Mouse (Mus musculus): Measurements from ENCODE around the gene Cabin1. TPM values are rescaled to one million over a fixed set of nuclear protein-coding genes. Genes with fewer than 3 reads are reported as not detected.

Cabin1 gene
- total RNA-seq, 1 experiment, result 59.0 TPM

GRCm38 (mm10) chr10:75680574-75681001 is 83.6 kb downstream of the Cabin1 start:
- H3K4me1 ChIP-seq (ENCODE audit: control insufficient read depth in 2 of 2, insufficient read depth in 2 of 2, low read length in 2 of 2, poor library complexity in 1 of 2), result peaks cover 0 to 2% of the 10 kb centered on the region in 2 experiments; a peak in 2 of 4 replicates
- H3K36me3 ChIP-seq (ENCODE audit: control insufficient read depth, insufficient read depth, low read length, poor library complexity, severe bottlenecking), result peaks cover 30% of the 10 kb centered on the region; the same call in 1 of the 2 replicates
- TF ChIP-seq ZC3H11A (IDR thresholded peaks at IDR 0.05; ENCODE audit: borderline replicate concordance, low read depth, low read length) (no peak), MAFK (IDR thresholded peaks at IDR 0.05; ENCODE audit: insufficient read depth, low read depth, low read length) (no peak), ZNF384 (IDR thresholded peaks at IDR 0.05; ENCODE audit: low read depth, low read length) (no peak), HCFC1 (IDR thresholded peaks at IDR 0.05; ENCODE audit: borderline replicate concordance, insufficient read depth, low read length) (no peak)
- no peaks in the 10 kb centered on the region for H3K9me3 ChIP-seq (ENCODE audit: control insufficient read depth, insufficient read depth, low read depth, low read length)
- in situ Hi-C loops (cut with MboI; ENCODE audit: low sequenced_read_pairs in 2 of 2, unreplicated experiment in 2 of 2), result no loop called here
- DNase-seq (ENCODE audit: low read depth, low spot score), result no peak
- H3K27ac ChIP-seq (ENCODE audit: insufficient read depth, low read depth, low read length, poor library complexity, severe bottlenecking), result no peak overlapping the region
- H3K4me3 ChIP-seq (ENCODE audit: insufficient read depth in 1 of 2, low read depth in 1 of 2, low read length in 2 of 2, poor library complexity in 1 of 2, severe bottlenecking in 1 of 2), result 0 out of 4 replicates have a peak overlapping the region, but pooled peaks of 1 of the 2 experiments have one; percentile 7
- no peak overlapping the region for H3K9ac ChIP-seq (ENCODE audit: insufficient read depth, low read depth, low read length, poor library complexity, severe bottlenecking)

GRCm38 (mm10) chr10:75679204-75679603 is 84.9 kb downstream of the Cabin1 start:
- no peak overlapping the region for H3K4me3 ChIP-seq (ENCODE audit: insufficient read depth in 1 of 2, low read depth in 1 of 2, low read length in 2 of 2, poor library complexity in 1 of 2, severe bottlenecking in 1 of 2)
- no peak overlapping the region for H3K27ac ChIP-seq (ENCODE audit: insufficient read depth, low read depth, low read length, poor library complexity, severe bottlenecking)
- no peak for DNase-seq (ENCODE audit: low read depth, low spot score)
- H3K9me3 ChIP-seq (ENCODE audit: control insufficient read depth, insufficient read depth, low read depth, low read length), result no peaks in the 10 kb centered on the region
- H3K9ac ChIP-seq (ENCODE audit: insufficient read depth, low read depth, low read length, poor library complexity, severe bottlenecking), result no peak overlapping the region
- TF ChIP-seq CHD2 (IDR thresholded peaks at IDR 0.05; ENCODE audit: low read depth, low read length), result no peak
- no peak for TF ChIP-seq MAFK (IDR thresholded peaks at IDR 0.05; ENCODE audit: insufficient read depth, low read depth, low read length)
- TF ChIP-seq ZC3H11A (IDR thresholded peaks at IDR 0.05; ENCODE audit: borderline replicate concordance, low read depth, low read length), result no peak
- no peak for TF ChIP-seq HCFC1 (IDR thresholded peaks at IDR 0.05; ENCODE audit: borderline replicate concordance, insufficient read depth, low read length)
- no peak for TF ChIP-seq ZNF384 (IDR thresholded peaks at IDR 0.05; ENCODE audit: low read depth, low read length)
- H3K4me1 ChIP-seq (ENCODE audit: control insufficient read depth in 2 of 2, insufficient read depth in 2 of 2, low read length in 2 of 2, poor library complexity in 1 of 2), result peaks cover 0 to 2% of the 10 kb centered on the region in 2 experiments; a peak in 2 of 4 replicates
- peaks cover 27% of the 10 kb centered on the region; the same call in 1 of the 2 replicates for H3K36me3 ChIP-seq (ENCODE audit: control insufficient read depth, insufficient read depth, low read length, poor library complexity, severe bottlenecking)
- in situ Hi-C loops (cut with MboI; ENCODE audit: low sequenced_read_pairs in 2 of 2, unreplicated experiment in 2 of 2), result no loop called here

- Histone ChIP-seq H3K4me1 (ENCODE audit: control insufficient read depth in 2 of 2, insufficient read depth in 2 of 2, low read length in 2 of 2, poor library complexity in 1 of 2) (peaks cover 0 to 2% of the 10 kb centered on the region in 2 experiments; a peak in 2 of 4 replicates), H3K9ac (ENCODE audit: insufficient read depth, low read depth, low read length, poor library complexity, severe bottlenecking) (no peak overlapping the region), H3K36me3 (ENCODE audit: control insufficient read depth, insufficient read depth, low read length, poor library complexity, severe bottlenecking) (peaks cover 20% of the 10 kb centered on the region; the same call in 1 of the 2 replicates), H3K4me3 (ENCODE audit: insufficient read depth in 1 of 2, low read depth in 1 of 2, low read length in 2 of 2, poor library complexity in 1 of 2, severe bottlenecking in 1 of 2) (no peak overlapping the region), H3K27ac (ENCODE audit: insufficient read depth, low read depth, low read length, poor library complexity, severe bottlenecking) (no peak overlapping the region), H3K9me3 (ENCODE audit: control insufficient read depth, insufficient read depth, low read depth, low read length) (no peaks in the 10 kb centered on the region)
- in situ Hi-C loops (cut with MboI; ENCODE audit: low sequenced_read_pairs in 2 of 2, unreplicated experiment in 2 of 2), result no loop called here
- no peak for DNase-seq (ENCODE audit: low read depth, low spot score)
- no peak for TF ChIP-seq ZC3H11A (IDR thresholded peaks at IDR 0.05; ENCODE audit: borderline replicate concordance, low read depth, low read length)
- TF ChIP-seq CHD2 (IDR thresholded peaks at IDR 0.05; ENCODE audit: low read depth, low read length), result no peak
- no peak for TF ChIP-seq MAFK (IDR thresholded peaks at IDR 0.05; ENCODE audit: insufficient read depth, low read depth, low read length)
- TF ChIP-seq ZNF384 (IDR thresholded peaks at IDR 0.05; ENCODE audit: low read depth, low read length), result no peak
- TF ChIP-seq HCFC1 (IDR thresholded peaks at IDR 0.05; ENCODE audit: borderline replicate concordance, insufficient read depth, low read length), result no peak
Observed at GRCm38 (mm10) chr10:75677989-75678388, 86.2 kb downstream of the Cabin1 start.

DNA sequence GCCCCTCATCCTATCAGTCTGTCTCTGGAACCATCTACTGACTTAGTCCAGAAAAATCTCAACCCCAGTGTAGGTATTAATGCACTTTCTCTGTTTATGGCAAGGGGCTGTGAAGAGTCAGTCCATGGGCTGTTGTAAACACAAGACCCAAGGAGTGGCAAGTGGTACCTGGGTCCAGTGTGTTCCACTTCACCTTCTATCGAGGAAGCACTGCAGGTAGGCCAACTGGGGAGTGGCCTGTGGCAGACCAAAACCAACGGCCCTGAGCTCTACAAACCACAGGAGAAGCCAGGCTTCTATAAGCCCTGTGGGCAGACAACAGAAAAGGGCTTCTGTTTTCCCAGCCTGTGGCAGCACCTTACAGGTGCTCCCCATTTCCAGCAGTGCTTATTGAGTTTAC is 86.6 kb downstream of the Cabin1 start:
- no peak for DNase-seq (ENCODE audit: low read depth, low spot score)
- TF ChIP-seq HCFC1 (IDR thresholded peaks at IDR 0.05; ENCODE audit: borderline replicate concordance, insufficient read depth, low read length), result no peak
- no peak for TF ChIP-seq ZNF384 (IDR thresholded peaks at IDR 0.05; ENCODE audit: low read depth, low read length)
- no peak for TF ChIP-seq CHD2 (IDR thresholded peaks at IDR 0.05; ENCODE audit: low read depth, low read length)
- TF ChIP-seq ZC3H11A (IDR thresholded peaks at IDR 0.05; ENCODE audit: borderline replicate concordance, low read depth, low read length), result no peak
- no peak for TF ChIP-seq MAFK (IDR thresholded peaks at IDR 0.05; ENCODE audit: insufficient read depth, low read depth, low read length)
- no peak overlapping the region for H3K4me3 ChIP-seq (ENCODE audit: insufficient read depth in 1 of 2, low read depth in 1 of 2, low read length in 2 of 2, poor library complexity in 1 of 2, severe bottlenecking in 1 of 2)
- H3K36me3 ChIP-seq (ENCODE audit: control insufficient read depth, insufficient read depth, low read length, poor library complexity, severe bottlenecking), result peaks cover 20% of the 10 kb centered on the region; the same call in 1 of the 2 replicates
- H3K9me3 ChIP-seq (ENCODE audit: control insufficient read depth, insufficient read depth, low read depth, low read length), result no peaks in the 10 kb centered on the region
- H3K4me1 ChIP-seq (ENCODE audit: control insufficient read depth in 2 of 2, insufficient read depth in 2 of 2, low read length in 2 of 2, poor library complexity in 1 of 2), result peaks cover 0 to 2% of the 10 kb centered on the region in 2 experiments; a peak in 2 of 4 replicates
- no peak overlapping the region for H3K27ac ChIP-seq (ENCODE audit: insufficient read depth, low read depth, low read length, poor library complexity, severe bottlenecking)
- H3K9ac ChIP-seq (ENCODE audit: insufficient read depth, low read depth, low read length, poor library complexity, severe bottlenecking), result no peak overlapping the region
- in situ Hi-C loops (cut with MboI; ENCODE audit: low sequenced_read_pairs in 2 of 2, unreplicated experiment in 2 of 2), result no loop called here
